Mouse (Mus musculus) small intestine, adult 2 months (tissue): ENCODE measurements at regions not wholly inside any gene's neighbourhood (a gene's known extent, or its start where the extent isn't known, plus 50 kb on each side); places are given as distances from the start of the nearest gene placed in this dataset.

ENCODE experiments used
- CTCF ChIP-seq: fragments of 200-500 bp; IDR thresholded peaks from 2 replicates; pipeline ENCODE4 v1.5.1; 2012; ENCODE audit warnings: low read depth, mild to moderate bottlenecking, control low read depth, inconsistent platforms, low read length, moderate library complexity, mixed read lengths; ENCODE audit not compliant: insufficient replicate concordance, insufficient read length; ENCODE audit errors: extremely low read depth
- POLR2A ChIP-seq: fragments of 200-500 bp; IDR thresholded peaks from 2 replicates; pipeline ENCODE4 v1.6.1; 2012; ENCODE audit warnings: low read depth, mild to moderate bottlenecking, control low read depth, inconsistent platforms, low read length, moderate library complexity

- TF ChIP-seq POLR2A (no peak), CTCF (no peak)
These were observed 164.0 kb downstream of the Mex3b start for GRCm38 (mm10) chr7:83031101-83031500.
